Mouse (Mus musculus) forebrain, embryonic 11.5 days (tissue): ENCODE measurements around the gene Psen2. TPM values are rescaled to one million over a fixed set of nuclear protein-coding genes. Genes with fewer than 3 reads are reported as not detected.

ENCODE experiments used
- ATAC-seq: fragments of 200-750 bp; cut with Nextera tagmentation; replicated peaks from 2 replicates; pipeline ENCODE4 v1.8.0; 2017; ENCODE audit warnings: moderate TSS enrichment; ENCODE audit not compliant: low FRiP score
- DNase-seq: peaks from one replicate; pipeline ENCODE4 v3.0.0-alpha.2; 2017; ENCODE audit warnings: low spot score
- H3K27ac ChIP-seq: fragments of 300-500 bp; sonication (generic); 2 replicates; pipeline ENCODE4 v1.5.1; 2014; ENCODE audit warnings: low read depth, low read length
- H3K27me3 ChIP-seq: fragments of 300-500 bp; sonication (generic); 2 replicates; pipeline ENCODE4 v1.6.1; 2014; ENCODE audit warnings: mild to moderate bottlenecking, low read length, mixed read lengths; ENCODE audit not compliant: control insufficient read depth, insufficient read depth
- H3K36me3 ChIP-seq: fragments of 300-500 bp; sonication (generic); 2 replicates; pipeline ENCODE4 v1.6.1; 2014; ENCODE audit warnings: mild to moderate bottlenecking, low read length, moderate library complexity, mixed read lengths; ENCODE audit not compliant: control insufficient read depth, insufficient read depth
- H3K4me1 ChIP-seq: fragments of 300-500 bp; sonication (generic); replicated peaks from 2 replicates; pipeline ENCODE4 v1.6.1; 2014; ENCODE audit warnings: low read length, mixed read lengths; ENCODE audit not compliant: control insufficient read depth, insufficient read depth
- H3K4me2 ChIP-seq: fragments of 300-500 bp; sonication (generic); 2 replicates; pipeline ENCODE4 v1.6.1; 2014; ENCODE audit warnings: low read depth, mild to moderate bottlenecking, low read length, moderate library complexity, mixed read lengths; ENCODE audit not compliant: severe bottlenecking
- H3K4me3 ChIP-seq: fragments of 300-500 bp; sonication (generic); 2 replicates; pipeline ENCODE4 v1.5.1; 2014; ENCODE audit warnings: low read depth, low read length
- H3K9ac ChIP-seq: fragments of 300-500 bp; sonication (generic); 2 replicates; pipeline ENCODE4 v1.6.1; 2014; ENCODE audit warnings: low read length
- H3K9me3 ChIP-seq: fragments of 300-500 bp; sonication (generic); 2 replicates; pipeline ENCODE4 v1.6.1; 2016; ENCODE audit warnings: low read length, mixed read lengths; ENCODE audit not compliant: control insufficient read depth
- WGBS: fragments of 180-500 bp; shearing (Covaris S2); extraction: QIAGEN DNeasy Blood & Tissue Kit; methylation state at CpG from one replicate; pipeline ENCODE4 v1.1.7; 2014; 5-methylcytosine and 5-hydroxymethylcytosine counted together
- polyA plus RNA-seq: library from polyadenylated mRNA; unstranded; fragments of >200 nt; fragmentation: Nextera tagmentation; extraction: Ambion mirVana; gene quantifications from 2 replicates; pipeline ENCODE4 v1.2.1, GENCODE M21; 2014

Gene Psen2
- polyA plus RNA-seq, 1 experiment from 2014 or later: 5.7 TPM

DNA sequence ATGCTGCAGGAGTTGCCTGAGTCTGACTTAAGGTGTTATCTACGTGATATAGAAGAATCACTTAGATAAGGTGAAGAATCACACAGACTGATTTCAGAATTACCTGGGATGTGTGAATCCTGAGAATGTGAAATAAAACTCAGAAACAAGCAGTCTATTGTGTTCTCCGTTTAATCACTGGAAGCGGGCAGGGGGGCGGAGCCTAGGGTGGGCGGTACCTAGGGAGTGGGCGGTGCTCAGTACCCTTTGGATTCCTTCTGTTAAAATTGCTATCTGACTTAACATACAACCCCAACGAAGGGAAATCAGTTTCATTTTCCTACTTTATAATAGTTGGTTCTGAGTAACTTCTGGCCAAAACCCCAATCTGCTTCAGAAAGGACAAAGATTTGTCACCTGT is 2.2 kb upstream of the Psen2 start:
- WGBS: 9% methylated on average over 7 of the region's 7 CpGs
- no peak overlapping the region for H3K4me3 ChIP-seq
- 0 out of 2 replicates have a peak, but pooled peaks cover 2% of the 10 kb centered on the region for H3K27me3 ChIP-seq
- no peak for ATAC-seq
- no peak overlapping the region for H3K27ac ChIP-seq
- peaks cover 2% of the 10 kb centered on the region; the same call in 1 of the 2 replicates for H3K4me1 ChIP-seq
- no peak for DNase-seq
- no peaks in the 10 kb centered on the region for H3K36me3 ChIP-seq
- no peak overlapping the region for H3K9ac ChIP-seq
- H3K4me2 ChIP-seq: peak overlapping the region; percentile 2; the same call in 1 of the 2 replicates
- no peaks in the 10 kb centered on the region for H3K9me3 ChIP-seq

DNA sequence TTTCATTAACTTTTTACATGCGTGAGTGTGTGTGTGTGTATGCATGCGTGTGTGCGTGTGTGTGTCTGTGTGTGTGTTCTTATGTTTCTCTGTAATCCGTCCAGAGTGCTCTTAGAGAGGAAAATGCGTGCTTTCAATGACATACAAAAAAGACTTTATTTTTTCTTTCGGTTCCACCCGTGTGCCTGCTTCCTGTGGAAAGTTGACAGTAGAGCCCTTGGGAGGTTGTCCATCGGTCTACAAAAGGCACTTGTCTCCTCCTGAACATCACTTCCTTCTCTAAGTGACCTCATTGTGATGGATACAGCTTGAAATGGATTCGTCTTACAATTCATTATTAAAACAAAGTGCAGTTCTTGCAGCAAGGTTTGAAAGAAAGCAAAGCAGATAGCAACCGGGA is 1.6 kb upstream of the Psen2 start:
- ATAC-seq (no peak), DNase-seq (no peak)
- no peak overlapping the region for H3K27ac ChIP-seq
- H3K27me3 ChIP-seq: 0 out of 2 replicates have a peak, but pooled peaks cover 2% of the 10 kb centered on the region
- H3K4me1 ChIP-seq: peaks cover 2% of the 10 kb centered on the region; the same call in 1 of the 2 replicates
- H3K9ac ChIP-seq: no peak overlapping the region
- H3K4me2 ChIP-seq: no peak overlapping the region
- H3K4me3 ChIP-seq: no peak overlapping the region
- H3K9me3 ChIP-seq: no peaks in the 10 kb centered on the region
- WGBS: 72% methylated on average over 10 of the region's 10 CpGs
- H3K36me3 ChIP-seq: no peaks in the 10 kb centered on the region

DNA sequence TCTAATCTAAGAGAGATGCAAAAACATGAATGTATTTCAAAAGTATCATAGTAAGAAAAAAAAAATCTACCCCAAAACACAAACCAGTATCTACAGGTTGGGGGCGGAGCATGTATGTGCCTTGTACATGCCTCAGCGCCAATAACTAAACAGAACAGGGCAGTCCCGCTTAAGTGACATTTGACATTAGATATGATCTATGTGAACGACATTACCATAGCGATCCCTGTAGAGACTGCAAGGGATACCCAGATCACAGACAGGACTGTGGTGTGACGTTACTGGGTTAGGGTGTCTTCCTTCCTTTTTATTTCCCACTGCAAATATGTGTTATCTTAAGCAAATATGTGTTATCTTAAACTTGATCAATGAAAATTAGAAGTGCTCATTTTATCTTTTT is 1.2 kb upstream of the Psen2 start:
- Histone ChIP-seq H3K9ac (no peak overlapping the region), H3K4me3 (no peak overlapping the region), H3K36me3 (no peaks in the 10 kb centered on the region), H3K4me2 (no peak overlapping the region), H3K4me1 (peaks cover 2% of the 10 kb centered on the region; the same call in 1 of the 2 replicates), H3K27ac (no peak overlapping the region), H3K27me3 (0 out of 2 replicates have a peak, but pooled peaks cover 2% of the 10 kb centered on the region), H3K9me3 (no peaks in the 10 kb centered on the region)
- WGBS: 84% methylated on average over 6 of the region's 6 CpGs
- no peak for DNase-seq
- no peak for ATAC-seq

DNA sequence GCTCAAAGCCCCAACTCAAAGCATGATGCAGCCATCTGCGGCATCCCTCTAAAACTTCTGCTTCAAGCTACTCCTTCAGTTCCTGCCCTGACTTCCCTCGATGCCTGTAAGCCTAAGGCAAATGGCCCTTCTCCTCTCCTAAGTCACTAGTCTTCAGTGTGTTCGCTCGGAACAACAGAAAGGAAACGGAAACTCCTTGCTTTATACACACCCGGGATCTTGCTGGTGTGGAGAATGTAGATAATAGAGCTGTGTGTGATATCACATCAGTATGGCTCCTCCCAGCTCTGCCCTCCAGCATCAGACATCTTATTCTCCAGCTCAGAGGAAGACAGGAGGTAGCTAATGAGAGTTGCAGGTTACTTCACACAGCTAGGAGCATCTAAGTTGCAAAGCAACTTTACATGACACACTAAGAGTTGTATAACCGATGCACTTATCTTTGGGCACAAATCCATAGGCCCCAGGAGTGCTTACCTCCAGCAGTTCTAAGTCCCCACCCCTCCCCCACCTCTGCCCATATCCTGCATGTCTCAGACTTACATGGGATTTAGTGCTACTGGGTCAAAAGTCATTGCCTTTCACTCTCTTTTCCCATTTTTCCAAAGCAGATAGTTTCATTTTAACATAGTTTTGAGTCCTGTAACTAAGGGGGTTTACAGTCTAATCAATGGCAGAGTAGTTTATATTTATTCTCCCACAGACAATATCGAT is 1.2 kb downstream of the Psen2 start:
- no peaks in the 10 kb centered on the region for H3K4me1 ChIP-seq
- no peaks in the 10 kb centered on the region for H3K9me3 ChIP-seq
- H3K4me3 ChIP-seq: no peak overlapping the region
- no peak overlapping the region for H3K4me2 ChIP-seq
- no peak overlapping the region for H3K9ac ChIP-seq
- H3K36me3 ChIP-seq: no peaks in the 10 kb centered on the region
- WGBS: 83% methylated on average over 8 of the region's 8 CpGs
- no peak overlapping the region for H3K27ac ChIP-seq
- ATAC-seq (no peak), DNase-seq (no peak)
- no peaks in the 10 kb centered on the region for H3K27me3 ChIP-seq

DNA sequence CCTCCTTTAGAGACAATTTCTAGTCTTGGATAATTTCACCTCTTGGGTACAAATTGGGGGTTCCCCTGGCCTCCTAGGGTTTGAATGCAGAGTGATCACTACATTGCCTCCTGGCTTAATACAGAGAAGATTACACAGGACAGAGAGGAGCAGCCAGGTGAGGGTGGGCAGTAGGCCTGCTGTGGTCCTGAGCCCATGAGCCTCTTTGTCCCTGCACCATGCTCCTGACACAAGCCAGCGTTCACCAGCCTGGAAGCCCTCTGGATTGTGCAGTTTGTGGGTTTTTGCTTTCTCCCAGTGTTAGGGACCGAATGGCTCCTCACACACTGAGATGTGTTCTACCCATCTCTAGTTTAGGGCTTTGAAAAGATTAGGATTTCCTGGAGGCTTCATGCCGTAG is 1.8 kb downstream of the Psen2 start:
- 86% methylated on average over 3 of the region's 3 CpGs for WGBS
- ATAC-seq: no peak
- no peak overlapping the region for H3K27ac ChIP-seq
- H3K27me3 ChIP-seq: no peaks in the 10 kb centered on the region
- no peak for DNase-seq
- H3K4me1 ChIP-seq: no peaks in the 10 kb centered on the region
- H3K9me3 ChIP-seq: no peaks in the 10 kb centered on the region
- no peak overlapping the region for H3K4me2 ChIP-seq
- no peaks in the 10 kb centered on the region for H3K36me3 ChIP-seq
- H3K9ac ChIP-seq: no peak overlapping the region
- no peak overlapping the region for H3K4me3 ChIP-seq

DNA sequence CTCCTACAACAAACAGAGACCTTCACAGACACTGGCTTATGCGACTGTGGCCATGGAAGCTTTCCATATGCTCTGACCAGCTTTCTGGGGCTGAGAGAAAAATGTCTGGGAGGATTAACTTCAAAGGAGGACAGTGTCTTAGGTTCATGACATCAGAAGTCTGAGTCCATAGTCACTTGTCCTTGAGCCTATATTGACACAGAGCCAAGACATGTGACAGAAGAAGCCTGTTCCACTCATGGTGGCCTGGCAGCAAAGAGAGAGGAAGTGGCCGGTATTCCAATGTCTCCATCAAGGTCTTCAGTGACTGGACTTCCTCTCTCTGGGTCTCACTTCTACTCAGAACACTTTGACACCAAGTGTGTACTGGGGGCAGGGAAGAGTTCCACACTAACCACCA is 2.4 kb downstream of the Psen2 start:
- Histone ChIP-seq H3K9me3 (no peaks in the 10 kb centered on the region), H3K4me3 (no peak overlapping the region), H3K9ac (no peak overlapping the region), H3K4me2 (no peak overlapping the region), H3K4me1 (no peaks in the 10 kb centered on the region), H3K36me3 (no peaks in the 10 kb centered on the region), H3K27ac (no peak overlapping the region), H3K27me3 (no peaks in the 10 kb centered on the region)
- WGBS: 88% methylated on average over 2 of the region's 2 CpGs
- no peak for ATAC-seq
- no peak for DNase-seq

DNA sequence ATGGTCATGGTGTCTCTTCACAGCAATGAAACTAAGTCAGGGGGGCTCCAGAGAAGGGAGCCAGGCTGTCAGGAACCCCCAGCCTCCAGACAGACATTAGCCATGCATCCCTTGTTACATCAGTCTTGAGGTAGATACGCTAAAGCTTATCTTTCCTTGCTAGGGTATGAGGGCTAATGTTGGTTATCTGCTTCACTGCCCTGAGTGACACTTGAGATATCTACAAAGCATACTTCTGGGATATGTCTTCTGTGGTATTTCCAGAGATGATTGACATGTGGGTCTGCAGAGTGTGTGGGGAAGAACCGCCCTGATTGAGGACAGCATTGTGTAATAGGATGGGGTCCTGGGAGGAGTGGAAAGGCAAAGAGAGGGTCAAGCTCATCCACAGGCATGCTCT is 3.5 kb downstream of the Psen2 start:
- H3K4me3 ChIP-seq: no peak overlapping the region
- WGBS: 82% methylated on average over 2 of the region's 2 CpGs
- DNase-seq (no peak), ATAC-seq (no peak)
- no peaks in the 10 kb centered on the region for H3K9me3 ChIP-seq
- no peak overlapping the region for H3K27ac ChIP-seq
- H3K27me3 ChIP-seq: peaks cover 4% of the 10 kb centered on the region
- no peak overlapping the region for H3K4me2 ChIP-seq
- no peak overlapping the region for H3K9ac ChIP-seq
- H3K36me3 ChIP-seq: no peaks in the 10 kb centered on the region
- 0 out of 2 replicates have a peak, but pooled peaks cover 3% of the 10 kb centered on the region for H3K4me1 ChIP-seq

DNA sequence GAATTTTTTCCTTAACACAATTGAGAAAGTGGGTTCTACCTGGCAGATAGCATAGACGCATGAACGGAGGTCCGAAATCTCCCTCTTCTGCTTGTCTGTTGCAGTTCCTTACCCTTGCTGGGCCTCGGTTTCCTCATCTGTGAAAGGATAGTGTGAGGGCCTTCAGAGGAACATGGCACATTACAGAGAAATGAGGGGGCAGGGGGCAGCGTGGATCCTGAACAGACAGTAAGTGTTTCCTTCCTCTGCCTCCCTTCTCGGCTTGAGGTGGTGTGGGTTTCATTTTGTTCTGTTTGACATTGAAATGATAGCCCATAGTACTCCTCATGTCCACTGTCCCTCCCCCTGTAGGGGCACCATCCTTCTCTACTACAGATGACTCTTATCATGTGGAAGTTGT is 5.8 kb downstream of the Psen2 start:
- H3K36me3 ChIP-seq: no peaks in the 10 kb centered on the region
- no peak overlapping the region for H3K27ac ChIP-seq
- H3K4me3 ChIP-seq: no peak overlapping the region
- peaks cover 7% of the 10 kb centered on the region for H3K27me3 ChIP-seq
- no peak for DNase-seq
- no peak overlapping the region for H3K4me2 ChIP-seq
- H3K4me1 ChIP-seq: 0 out of 2 replicates have a peak, but pooled peaks cover 3% of the 10 kb centered on the region
- no peak overlapping the region for H3K9ac ChIP-seq
- no peak for ATAC-seq
- WGBS: 89% methylated on average over 6 of the region's 6 CpGs
- H3K9me3 ChIP-seq: no peaks in the 10 kb centered on the region

DNA sequence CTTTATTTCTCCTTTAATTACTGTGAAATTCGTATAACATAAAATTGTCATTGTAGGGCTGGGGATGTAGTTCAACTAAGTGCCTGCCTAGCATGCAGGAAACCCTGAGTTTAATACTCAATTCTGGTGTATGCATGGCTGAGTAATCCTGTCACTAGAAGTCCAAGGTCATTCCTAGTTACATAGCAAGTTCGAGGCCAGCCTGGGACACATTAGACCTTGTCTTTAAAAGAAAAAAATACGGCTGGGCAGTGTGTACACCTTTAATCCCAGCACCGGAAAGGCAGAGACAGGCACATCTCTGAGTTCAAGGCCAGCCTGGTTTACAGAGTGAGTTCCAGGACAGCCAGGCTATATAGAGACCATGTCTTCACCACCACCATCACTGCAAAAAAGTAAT is 6.4 kb downstream of the Psen2 start:
- WGBS: 66% methylated on average over 4 of the region's 4 CpGs
- Histone ChIP-seq H3K4me3 (peak overlapping the region; percentile 71), H3K36me3 (no peaks in the 10 kb centered on the region), H3K4me2 (peak overlapping the region; percentile 100; the same call in 1 of the 2 replicates), H3K9me3 (no peaks in the 10 kb centered on the region), H3K27me3 (peaks cover 7% of the 10 kb centered on the region), H3K9ac (peak overlapping the region; percentile 71), H3K27ac (no peak overlapping the region), H3K4me1 (0 out of 2 replicates have a peak, but pooled peaks cover 3% of the 10 kb centered on the region)
- ATAC-seq (peak; percentile 8; the same call in 1 of the 2 replicates), DNase-seq (no peak)
